Mouse (Mus musculus) midbrain, embryonic 14.5 days (tissue): ENCODE measurements around the gene Gm12216. TPM values are rescaled to one million over a fixed set of nuclear protein-coding genes. Genes with fewer than 3 reads are reported as not detected.

Experiments
- ATAC-seq: fragments of 200-750 bp; cut with Nextera tagmentation; 2 replicates; pipeline ENCODE4 v1.8.0; 2017; ENCODE audit warnings: moderate number of reproducible peaks, moderate library complexity; ENCODE audit not compliant: low FRiP score, low TSS enrichment
- DNase-seq: peaks from one replicate; pipeline ENCODE4 v3.0.0-alpha.2; 2015
- H3K27ac ChIP-seq: fragments of 300-500 bp; sonication (generic); replicated peaks from 2 replicates; pipeline ENCODE4 v1.5.1; 2014; ENCODE audit warnings: mild to moderate bottlenecking, low read depth, low read length, moderate library complexity
- H3K27me3 ChIP-seq: fragments of 300-500 bp; sonication (generic); 2 replicates; pipeline ENCODE4 v1.6.1; 2014; ENCODE audit warnings: low read length, control low read depth, mixed read lengths; ENCODE audit not compliant: control insufficient read depth, insufficient read depth
- H3K36me3 ChIP-seq: fragments of 300-500 bp; sonication (generic); 2 replicates; pipeline ENCODE4 v1.6.1; 2014; ENCODE audit warnings: low read length, control low read depth; ENCODE audit not compliant: control insufficient read depth, insufficient read depth
- H3K4me1 ChIP-seq: fragments of 300-500 bp; sonication (generic); 2 replicates; pipeline ENCODE4 v1.6.1; 2014; ENCODE audit warnings: mild to moderate bottlenecking, antibody characterized with exemption, low read length, control low read depth; ENCODE audit not compliant: control insufficient read depth, insufficient read depth
- H3K4me2 ChIP-seq: fragments of 300-500 bp; sonication (generic); 2 replicates; pipeline ENCODE4 v1.6.1; 2014; ENCODE audit warnings: mild to moderate bottlenecking, low read length, moderate library complexity
- H3K4me3 ChIP-seq: fragments of 300-500 bp; sonication (generic); replicated peaks from 2 replicates; pipeline ENCODE4 v1.5.1; 2014; ENCODE audit warnings: low read depth, low read length
- H3K9ac ChIP-seq: fragments of 300-500 bp; sonication (generic); replicated peaks from 2 replicates; pipeline ENCODE4 v1.6.1; 2014; ENCODE audit warnings: mild to moderate bottlenecking, low read length, moderate library complexity
- H3K9me3 ChIP-seq: fragments of 300-500 bp; sonication (generic); 2 replicates; pipeline ENCODE4 v1.6.1; 2016; ENCODE audit warnings: low read length, control low read depth, mixed read lengths; ENCODE audit not compliant: control insufficient read depth
- WGBS: fragments of 180-500 bp; shearing (Covaris S2); extraction: QIAGEN DNeasy Blood & Tissue Kit; methylation state at CpG from one replicate; pipeline ENCODE4 v1.1.7; 2014; 5-methylcytosine and 5-hydroxymethylcytosine counted together
- polyA plus RNA-seq: library from polyadenylated mRNA; unstranded; fragments of >200 nt; fragmentation: Nextera tagmentation; extraction: Ambion mirVana; gene quantifications from 2 replicates; pipeline ENCODE4 v1.2.1, GENCODE M21; 2014

Gene Gm12216
- polyA plus RNA-seq, 1 experiment from 2014 or later: 0.57 TPM

DNA sequence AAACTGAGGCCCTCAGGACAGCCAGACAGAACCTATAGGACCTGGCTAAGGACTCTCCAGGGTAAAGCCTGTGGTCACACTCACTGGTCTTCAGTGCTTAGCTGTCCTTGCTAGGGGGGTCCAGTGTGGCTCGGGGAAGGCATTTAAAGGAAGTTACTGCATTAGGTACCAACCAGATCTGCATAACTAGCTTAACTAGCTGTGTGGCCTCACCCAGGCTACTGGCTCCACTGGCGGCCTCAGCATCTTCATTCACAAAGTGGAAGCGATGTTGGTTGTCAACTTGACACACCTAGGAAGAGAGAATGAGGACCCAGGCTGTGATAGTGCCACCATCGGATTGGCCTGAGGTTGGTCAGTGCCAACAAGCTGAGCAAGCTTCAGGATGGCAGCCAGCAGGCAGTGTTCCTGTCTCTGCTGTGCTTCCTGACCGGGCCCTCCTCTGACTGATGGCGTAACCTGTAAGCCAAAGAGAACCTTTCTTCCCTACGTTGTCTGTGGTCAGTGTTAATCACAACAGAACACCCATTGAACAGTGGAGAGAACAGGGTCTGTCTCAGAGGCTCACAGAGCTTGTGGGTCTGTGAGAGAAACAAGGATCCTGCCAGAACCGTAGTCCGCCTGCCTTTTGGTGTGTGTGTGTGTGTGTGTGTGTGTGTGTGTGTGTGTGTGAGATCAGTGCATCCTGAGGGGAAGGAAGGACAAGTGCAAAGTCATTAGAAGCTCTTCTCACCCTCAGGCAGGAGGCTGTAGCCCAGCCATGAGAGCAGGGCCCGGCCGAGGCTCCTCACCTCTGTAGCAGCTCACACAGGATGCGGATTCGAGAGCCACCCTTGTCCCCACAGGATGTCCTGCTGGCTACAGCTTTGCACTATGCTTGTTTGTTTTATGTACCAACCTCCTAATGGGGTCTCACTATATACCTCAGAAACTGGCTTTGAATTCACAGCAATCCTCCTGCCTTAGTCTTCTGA, 72.7 kb downstream of the Gm12216 start:
- no peak for DNase-seq
- no peaks in the 10 kb centered on the region for H3K9me3 ChIP-seq
- H3K4me1 ChIP-seq: no peaks in the 10 kb centered on the region
- H3K4me3 ChIP-seq: no peak overlapping the region
- H3K9ac ChIP-seq: no peak overlapping the region
- H3K27ac ChIP-seq: no peak overlapping the region
- no peak overlapping the region for H3K4me2 ChIP-seq
- WGBS: 88% methylated on average over 13 of the region's 13 CpGs
- H3K27me3 ChIP-seq: no peaks in the 10 kb centered on the region
- ATAC-seq: no peak
- no peaks in the 10 kb centered on the region for H3K36me3 ChIP-seq

DNA sequence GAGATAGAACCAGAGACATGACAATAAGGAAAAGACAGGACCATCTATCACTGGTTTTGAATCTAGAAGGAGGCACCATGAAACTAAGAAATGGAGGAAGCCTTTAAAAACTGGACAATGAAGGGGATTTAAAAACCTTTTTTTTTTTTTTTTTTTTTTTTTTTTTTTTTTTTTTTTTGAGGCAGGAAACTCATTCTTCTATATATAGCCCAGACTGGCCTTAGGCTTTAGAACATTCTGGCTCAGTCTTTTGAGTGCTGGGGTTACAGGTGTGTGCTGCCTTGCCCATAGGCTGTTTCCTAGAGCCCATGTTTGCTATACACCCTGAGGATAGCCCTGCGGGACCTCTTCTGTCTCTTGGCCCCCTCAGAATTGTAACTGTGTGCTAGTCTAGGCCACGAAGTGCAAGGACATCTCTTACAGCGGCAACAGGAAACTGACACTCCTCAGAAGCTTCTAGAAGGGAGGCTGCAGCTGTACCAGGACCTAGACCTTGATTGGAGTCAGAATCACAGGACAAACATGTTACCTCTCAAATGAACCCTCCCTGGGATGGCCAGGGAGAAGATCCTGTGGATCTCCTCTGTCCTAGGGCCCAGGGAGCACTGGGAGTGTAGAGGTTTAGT, 73.6 kb downstream of the Gm12216 start:
- Histone ChIP-seq H3K4me3 (no peak overlapping the region), H3K27me3 (no peaks in the 10 kb centered on the region), H3K9ac (no peak overlapping the region), H3K27ac (no peak overlapping the region), H3K9me3 (no peaks in the 10 kb centered on the region), H3K4me1 (no peaks in the 10 kb centered on the region), H3K36me3 (no peaks in the 10 kb centered on the region), H3K4me2 (no peak overlapping the region)
- ATAC-seq: no peak
- 84% methylated on average over 3 of the region's 3 CpGs for WGBS
- no peak for DNase-seq

DNA sequence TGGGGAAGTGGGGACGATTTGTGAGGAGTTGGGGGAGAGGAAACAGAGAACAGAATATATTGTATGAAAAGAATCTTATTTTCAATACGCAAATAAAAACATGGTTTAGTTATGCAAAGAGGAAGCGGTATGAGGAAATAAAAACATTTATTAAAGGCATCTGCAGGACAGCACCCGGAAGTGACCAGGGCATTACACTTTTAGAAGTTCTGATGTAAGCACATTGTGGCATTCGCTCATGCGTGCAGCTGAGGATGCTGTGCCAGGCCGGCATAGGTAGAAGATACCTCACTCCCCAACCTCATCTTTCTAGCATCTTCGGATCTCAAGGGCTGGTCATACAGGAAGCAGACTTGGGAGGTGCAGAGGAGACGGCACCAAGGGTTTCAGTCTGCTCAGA, 75.8 kb downstream of the Gm12216 start:
- Histone ChIP-seq H3K36me3 (no peaks in the 10 kb centered on the region), H3K4me3 (no peak overlapping the region), H3K27ac (no peak overlapping the region), H3K9ac (no peak overlapping the region), H3K27me3 (no peaks in the 10 kb centered on the region), H3K4me1 (no peaks in the 10 kb centered on the region), H3K9me3 (no peaks in the 10 kb centered on the region), H3K4me2 (no peak overlapping the region)
- ATAC-seq (no peak), DNase-seq (no peak)
- 92% methylated on average over 9 of the region's 9 CpGs for WGBS

DNA sequence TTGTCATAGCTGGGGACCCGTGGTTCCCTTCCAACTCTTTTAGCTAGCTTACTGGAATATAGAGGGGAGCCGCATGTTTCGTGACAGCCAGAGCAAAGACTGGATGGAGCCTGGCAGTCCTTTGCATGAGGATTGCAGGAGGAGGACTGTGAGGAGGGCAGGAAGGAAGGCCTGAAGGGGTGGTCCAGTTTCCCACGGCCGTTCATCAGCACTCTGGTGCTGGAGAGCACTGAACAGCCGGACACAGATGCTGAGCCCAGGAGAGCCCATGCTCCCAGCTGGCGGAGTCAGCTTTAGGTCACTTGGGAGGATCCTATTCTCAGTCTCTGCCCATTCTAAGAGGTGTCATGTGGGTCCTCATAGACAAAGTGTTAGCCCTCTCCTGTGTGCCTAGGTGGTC, 77.1 kb downstream of the Gm12216 start:
- H3K27me3 ChIP-seq: no peaks in the 10 kb centered on the region
- H3K27ac ChIP-seq: no peak overlapping the region
- H3K4me1 ChIP-seq: no peaks in the 10 kb centered on the region
- H3K4me2 ChIP-seq: no peak overlapping the region
- ATAC-seq (no peak), DNase-seq (no peak)
- H3K9me3 ChIP-seq: no peaks in the 10 kb centered on the region
- 94% methylated on average over 7 of the region's 7 CpGs for WGBS
- no peaks in the 10 kb centered on the region for H3K36me3 ChIP-seq
- H3K9ac ChIP-seq: no peak overlapping the region
- no peak overlapping the region for H3K4me3 ChIP-seq

DNA sequence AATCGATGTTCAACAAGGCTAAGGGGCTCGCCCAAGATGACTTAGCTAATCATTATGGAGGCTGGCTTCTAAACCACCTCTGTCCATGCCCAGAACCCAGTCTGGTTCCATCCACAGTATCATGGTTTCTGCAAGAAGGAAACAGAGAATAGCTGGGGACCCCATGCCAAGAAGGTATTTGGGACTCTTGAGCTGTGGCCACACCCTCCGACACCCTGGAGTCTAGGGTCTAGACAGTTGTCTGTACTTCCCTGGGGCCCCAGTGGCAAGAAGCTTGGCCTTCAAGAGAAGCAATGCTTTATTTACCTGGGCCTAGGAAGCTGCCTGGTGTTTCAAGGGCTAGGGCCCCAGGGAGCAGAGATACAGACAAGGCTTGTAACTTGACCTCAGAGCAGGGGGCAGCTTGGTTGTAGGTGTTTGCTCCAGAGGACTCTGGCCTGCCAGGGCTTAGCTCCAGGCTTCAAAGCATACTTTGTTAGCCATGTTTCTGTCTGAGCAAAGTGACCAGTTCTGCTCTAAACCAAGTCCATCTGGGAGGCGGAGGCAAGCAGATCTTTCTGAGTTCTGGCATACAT, 77.8 kb downstream of the Gm12216 start:
- H3K4me1 ChIP-seq: no peaks in the 10 kb centered on the region
- H3K9ac ChIP-seq: no peak overlapping the region
- no peaks in the 10 kb centered on the region for H3K36me3 ChIP-seq
- no peak for DNase-seq
- H3K27me3 ChIP-seq: no peaks in the 10 kb centered on the region
- no peak overlapping the region for H3K4me2 ChIP-seq
- no peak for ATAC-seq
- H3K4me3 ChIP-seq: no peak overlapping the region
- WGBS: 93% methylated on average over 4 of the region's 4 CpGs
- no peak overlapping the region for H3K27ac ChIP-seq
- no peaks in the 10 kb centered on the region for H3K9me3 ChIP-seq

DNA sequence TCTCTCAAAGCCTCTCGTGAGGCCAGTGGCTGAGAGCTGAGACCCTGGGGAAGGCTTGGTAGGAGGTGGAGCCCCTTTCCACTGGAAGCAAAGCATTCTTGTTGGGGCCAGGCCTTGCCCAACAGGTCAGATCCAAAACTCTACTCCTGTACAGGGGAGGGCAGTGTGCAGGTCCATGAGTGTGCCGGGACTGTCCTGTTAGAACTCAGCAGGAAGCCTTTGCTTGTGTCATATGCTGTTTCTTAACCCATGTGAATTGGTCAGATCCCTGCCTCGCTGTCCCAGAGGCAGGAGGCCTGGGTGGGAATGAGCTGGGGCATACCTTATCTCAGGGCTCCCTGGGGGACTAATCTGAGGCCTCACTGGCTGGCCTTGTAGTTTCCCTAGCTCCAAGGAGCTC, 78.8 kb downstream of the Gm12216 start:
- ATAC-seq (no peak), DNase-seq (no peak)
- no peak overlapping the region for H3K27ac ChIP-seq
- no peaks in the 10 kb centered on the region for H3K9me3 ChIP-seq
- H3K9ac ChIP-seq: no peak overlapping the region
- H3K27me3 ChIP-seq: no peaks in the 10 kb centered on the region
- H3K4me3 ChIP-seq: no peak overlapping the region
- H3K4me1 ChIP-seq: no peaks in the 10 kb centered on the region
- no peak overlapping the region for H3K4me2 ChIP-seq
- 66% methylated on average over 3 of the region's 3 CpGs for WGBS
- no peaks in the 10 kb centered on the region for H3K36me3 ChIP-seq

DNA sequence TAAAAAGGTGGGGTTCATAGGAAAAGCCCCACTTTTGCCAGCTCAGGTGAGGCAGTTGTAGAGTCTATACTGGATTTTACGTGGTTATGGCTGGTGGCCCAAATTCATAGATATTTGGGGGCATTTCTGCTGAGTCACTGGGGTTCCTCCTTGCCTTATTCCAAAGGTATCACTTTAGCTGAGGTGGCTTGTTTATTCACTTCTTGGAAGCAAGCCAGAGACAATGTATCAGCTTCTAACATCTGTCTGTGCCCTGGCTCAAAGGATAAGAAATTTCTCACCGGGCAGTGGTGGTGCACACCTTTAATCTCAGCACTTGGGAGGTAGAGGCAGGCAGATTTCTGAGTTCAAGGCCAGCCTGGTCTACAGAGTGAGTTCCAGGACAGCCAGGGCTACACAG, 79.2 kb downstream of the Gm12216 start:
- no peaks in the 10 kb centered on the region for H3K9me3 ChIP-seq
- H3K4me3 ChIP-seq: no peak overlapping the region
- H3K27ac ChIP-seq: no peak overlapping the region
- H3K9ac ChIP-seq: no peak overlapping the region
- WGBS: 91% methylated on average over 2 of the region's 2 CpGs
- no peaks in the 10 kb centered on the region for H3K4me1 ChIP-seq
- H3K4me2 ChIP-seq: no peak overlapping the region
- DNase-seq (no peak), ATAC-seq (no peak)
- no peaks in the 10 kb centered on the region for H3K27me3 ChIP-seq
- H3K36me3 ChIP-seq: no peaks in the 10 kb centered on the region

DNA sequence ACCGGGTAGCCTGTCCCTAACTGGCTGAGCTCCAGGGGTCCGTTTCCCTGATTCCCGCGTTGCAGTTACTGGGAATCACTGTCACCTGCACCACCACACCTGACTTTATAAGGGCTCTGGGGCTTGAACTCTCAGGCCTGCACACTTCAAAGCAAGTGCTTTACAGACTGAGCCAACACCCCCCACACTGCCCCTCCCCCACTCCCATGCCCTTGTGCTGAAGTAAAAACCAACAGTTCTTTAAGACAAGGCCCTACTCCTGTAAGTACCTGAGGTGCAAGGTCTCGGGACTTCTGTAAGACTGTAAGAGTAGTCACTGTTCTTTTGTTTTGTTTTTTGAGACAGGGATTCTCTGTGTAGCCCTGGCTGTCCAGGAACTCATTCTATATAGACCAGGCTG, 80.6 kb downstream of the Gm12216 start:
- Histone ChIP-seq H3K27me3 (no peaks in the 10 kb centered on the region), H3K9me3 (no peaks in the 10 kb centered on the region), H3K27ac (no peak overlapping the region), H3K4me1 (no peaks in the 10 kb centered on the region), H3K4me2 (no peak overlapping the region), H3K36me3 (no peaks in the 10 kb centered on the region), H3K4me3 (no peak overlapping the region), H3K9ac (no peak overlapping the region)
- 81% methylated on average over 5 of the region's 5 CpGs for WGBS
- DNase-seq (no peak), ATAC-seq (no peak)
